ENCODE assay signal across 8 mouse cellular contexts in the genomic region with DNA sequence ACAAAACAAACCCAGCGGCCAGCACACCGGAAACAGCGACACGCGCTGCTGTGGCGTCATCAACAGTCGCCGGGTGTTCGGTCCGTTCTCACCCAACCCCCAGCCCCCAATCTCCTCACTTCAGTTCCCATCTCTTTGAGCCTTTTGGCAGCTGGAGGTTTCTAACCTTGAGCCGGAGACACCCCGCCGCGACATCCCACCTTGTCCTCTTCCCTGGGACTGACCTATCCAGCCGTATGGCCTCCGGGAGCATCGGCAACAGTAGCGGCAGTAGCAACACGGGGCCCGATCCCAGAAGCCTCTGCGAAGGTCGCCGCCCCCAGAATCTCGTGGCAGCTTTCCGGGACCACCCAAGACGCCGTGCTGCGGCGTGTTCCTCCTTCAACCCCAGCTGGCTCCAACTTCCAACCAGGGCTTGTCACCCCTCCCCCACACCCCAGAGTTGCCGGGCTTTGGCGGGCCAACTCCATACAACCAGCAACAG. TPM values are rescaled to one million over a fixed set of nuclear protein-coding genes. Genes with fewer than 3 reads are reported as not detected.
A peak's percentile ranks its signal among the peaks of the same experiment; 100 is the strongest.
DNase-seq lines count a peak whose midpoint lies in the region; ATAC-seq and TF ChIP-seq lines count a peak whose summit lies in the region.

A gene (minus strand): TSS at position 303 of the 484 bp plus-strand sequence.

- H3K9me3 ChIP-seq in ES-Bruce4 (replicated peaks; ENCODE audit: control insufficient read depth, insufficient read depth, low read length, poor library complexity, severe bottlenecking) = no peaks in the 10 kb centered on the region
- H3K9me3 ChIP-seq in forebrain, embryonic 12.5 days = no peaks in the 10 kb centered on the region
- H3K9me3 ChIP-seq in heart, postnatal 0 days (replicated peaks; ENCODE audit: control insufficient read depth, low read length) = no peaks in the 10 kb centered on the region
- no peaks in the 10 kb centered on the region for H3K9me3 ChIP-seq in liver, embryonic 15.5 days (replicated peaks)
- no peaks in the 10 kb centered on the region for H3K9me3 ChIP-seq in neural tube, embryonic 11.5 days (ENCODE audit: control insufficient read depth, low read length)
- no peaks in the 10 kb centered on the region for H3K9me3 ChIP-seq in stomach, embryonic 16.5 days (replicated peaks; ENCODE audit: control insufficient read depth, low read length)

- peak within 1 kb of the TSS; percentile 57 for H3K4me2 ChIP-seq in forebrain, embryonic 12.5 days
- H3K4me2 ChIP-seq in heart, postnatal 0 days (ENCODE audit: low read depth, low read length) = peak within 1 kb of the TSS; percentile 68
- H3K4me2 ChIP-seq in liver, embryonic 15.5 days = peak within 1 kb of the TSS; percentile 67
- H3K4me2 ChIP-seq in neural tube, embryonic 11.5 days (ENCODE audit: low read depth) = peak within 1 kb of the TSS; percentile 52
- peak within 1 kb of the TSS; percentile 66 for H3K4me2 ChIP-seq in stomach, embryonic 16.5 days (ENCODE audit: low read depth, low read length)

- ATAC-seq in forebrain, embryonic 12.5 days (ENCODE audit: low FRiP score) = peak; percentile 94
- peak; percentile 93 for ATAC-seq in heart, postnatal 0 days (ENCODE audit: insufficient read depth, low read depth)
- ATAC-seq in liver, embryonic 15.5 days (ENCODE audit: insufficient read depth) = peak; percentile 90
- peak; percentile 93 for ATAC-seq in neural tube, embryonic 11.5 days (ENCODE audit: insufficient read depth, low FRiP score, low TSS enrichment)
- peak; percentile 93 for ATAC-seq in stomach, embryonic 16.5 days (ENCODE audit: insufficient read depth, low FRiP score)

- no peak for TF ChIP-seq CTCF in ES-Bruce4 (IDR thresholded peaks at IDR 0.05; ENCODE audit: low read depth, low read length)
- no peak for TF ChIP-seq CTCF in heart, postnatal 0 days (IDR thresholded peaks at IDR 0.05; ENCODE audit: low read depth)

- WGBS in forebrain, embryonic 12.5 days = 21% methylated on average over 31 of the region's 31 CpGs
- 15% methylated on average over 31 of the region's 31 CpGs for WGBS in heart, postnatal 0 days
- 17% methylated on average over 31 of the region's 31 CpGs for WGBS in liver, embryonic 15.5 days (ENCODE audit: insufficient replicate concordance)
- WGBS in neural tube, embryonic 11.5 days = 23% methylated on average over 31 of the region's 31 CpGs
- 24% methylated on average over 31 of the region's 31 CpGs for WGBS in stomach, embryonic 16.5 days

- H3K27me3 ChIP-seq in ES-Bruce4 (ENCODE audit: control insufficient read depth, insufficient read depth, low read length, poor library complexity, severe bottlenecking) = no peaks in the 10 kb centered on the region
- no peaks in the 10 kb centered on the region for H3K27me3 ChIP-seq in forebrain, embryonic 12.5 days
- no peaks in the 10 kb centered on the region for H3K27me3 ChIP-seq in heart, postnatal 0 days (ENCODE audit: control insufficient read depth, insufficient read depth, low read length)
- no peaks in the 10 kb centered on the region for H3K27me3 ChIP-seq in liver, embryonic 15.5 days
- H3K27me3 ChIP-seq in neural tube, embryonic 11.5 days (ENCODE audit: control insufficient read depth, insufficient read depth, low read length) = no peaks in the 10 kb centered on the region
- H3K27me3 ChIP-seq in stomach, embryonic 16.5 days (ENCODE audit: control insufficient read depth, insufficient read depth, low read length) = no peaks in the 10 kb centered on the region; the same call in 1 of the 2 replicates

- peak within 1 kb of the TSS; percentile 72 for H3K9ac ChIP-seq in ES-Bruce4 (ENCODE audit: low read depth, poor library complexity, severe bottlenecking)
- H3K9ac ChIP-seq in forebrain, embryonic 12.5 days = peak within 1 kb of the TSS; percentile 51
- H3K9ac ChIP-seq in heart, postnatal 0 days (replicated peaks; ENCODE audit: low read depth, low read length) = peak within 1 kb of the TSS; percentile 62
- H3K9ac ChIP-seq in liver, embryonic 15.5 days = peak within 1 kb of the TSS; percentile 53
- peak within 1 kb of the TSS; percentile 58 for H3K9ac ChIP-seq in neural tube, embryonic 11.5 days (ENCODE audit: low read length)
- H3K9ac ChIP-seq in stomach, embryonic 16.5 days (ENCODE audit: low read length) = peak within 1 kb of the TSS; percentile 76

- TF ChIP-seq EP300 in ES-Bruce4 (IDR thresholded peaks at IDR 0.05; ENCODE audit: insufficient read depth, low read depth, low read length) = peak; percentile 82
- TF ChIP-seq EP300 in heart, postnatal 0 days (IDR thresholded peaks at IDR 0.05; ENCODE audit: low read depth) = peak; percentile 61

- H3K4me1 ChIP-seq in ES-Bruce4 (ENCODE audit: control insufficient read depth, insufficient read depth, low read length) = no peaks in the 10 kb centered on the region
- H3K4me1 ChIP-seq in forebrain, embryonic 12.5 days = peaks cover 6% of the 10 kb centered on the region
- no peaks in the 10 kb centered on the region for H3K4me1 ChIP-seq in heart, postnatal 0 days (ENCODE audit: control insufficient read depth, insufficient read depth)
- H3K4me1 ChIP-seq in liver, embryonic 15.5 days (replicated peaks) = peaks cover 10% of the 10 kb centered on the region
- H3K4me1 ChIP-seq in neural tube, embryonic 11.5 days (ENCODE audit: control insufficient read depth, insufficient read depth, low read length) = no peaks in the 10 kb centered on the region
- H3K4me1 ChIP-seq in stomach, embryonic 16.5 days (ENCODE audit: control insufficient read depth, insufficient read depth, low read length) = no peaks in the 10 kb centered on the region

- no peak for TF ChIP-seq POLR2A in ES-Bruce4 (IDR thresholded peaks at IDR 0.05; ENCODE audit: insufficient read depth, low read length)

- H3K27ac ChIP-seq in ES-Bruce4 (ENCODE audit: insufficient read depth, low read length) = peak within 1 kb of the TSS; percentile 95
- H3K27ac ChIP-seq in forebrain, embryonic 12.5 days = peak within 1 kb of the TSS; percentile 81; the same call in 1 of the 2 replicates
- peak within 1 kb of the TSS; percentile 92 for H3K27ac ChIP-seq in heart, postnatal 0 days (ENCODE audit: low read depth)
- H3K27ac ChIP-seq in liver, embryonic 15.5 days (replicated peaks) = peak within 1 kb of the TSS; percentile 74
- 0 out of 2 replicates have a peak within 1 kb of the TSS, but pooled peaks have one; percentile 53 for H3K27ac ChIP-seq in neural tube, embryonic 11.5 days (ENCODE audit: low read depth, low read length)
- peak within 1 kb of the TSS; percentile 85 for H3K27ac ChIP-seq in stomach, embryonic 16.5 days (ENCODE audit: low read length)

- peak; percentile 68 for DNase-seq in c-Kit-positive CD71-positive TER-119-positive erythroid progenitor cells, embryonic 14.5 days (ENCODE audit: low spot score)
- DNase-seq in heart, postnatal 0 days (ENCODE audit: low spot score) = peak; percentile 59
- peak; percentile 83 to 90 for DNase-seq in kidney, postnatal 36 days
- peak; percentile 88 for DNase-seq in neural tube, embryonic 11.5 days (ENCODE audit: low spot score)

- no peaks in the 10 kb centered on the region for H3K36me3 ChIP-seq in ES-Bruce4 (ENCODE audit: control insufficient read depth, insufficient read depth, low read length, poor library complexity, severe bottlenecking)
- no peaks in the 10 kb centered on the region for H3K36me3 ChIP-seq in forebrain, embryonic 12.5 days (replicated peaks)
- no peaks in the 10 kb centered on the region for H3K36me3 ChIP-seq in heart, postnatal 0 days (replicated peaks; ENCODE audit: control insufficient read depth, insufficient read depth, low read length)
- no peaks in the 10 kb centered on the region for H3K36me3 ChIP-seq in liver, embryonic 15.5 days (replicated peaks)
- no peaks in the 10 kb centered on the region for H3K36me3 ChIP-seq in neural tube, embryonic 11.5 days (ENCODE audit: control insufficient read depth, insufficient read depth, low read length)
- H3K36me3 ChIP-seq in stomach, embryonic 16.5 days (ENCODE audit: control insufficient read depth, insufficient read depth, low read length) = no peaks in the 10 kb centered on the region

- peak within 1 kb of the TSS; percentile 98 for H3K4me3 ChIP-seq in ES-Bruce4 (ENCODE audit: low read depth, low read length)
- peak within 1 kb of the TSS; percentile 50 for H3K4me3 ChIP-seq in forebrain, embryonic 12.5 days (replicated peaks)
- H3K4me3 ChIP-seq in heart, postnatal 0 days (ENCODE audit: low read depth, low read length) = peak within 1 kb of the TSS; percentile 68
- peak within 1 kb of the TSS; percentile 70 for H3K4me3 ChIP-seq in liver, embryonic 15.5 days (replicated peaks)
- peak within 1 kb of the TSS; percentile 46 for H3K4me3 ChIP-seq in neural tube, embryonic 11.5 days (ENCODE audit: low read depth, low read length)
- peak within 1 kb of the TSS; percentile 58 for H3K4me3 ChIP-seq in stomach, embryonic 16.5 days (replicated peaks; ENCODE audit: low read length)

RNA-seq across cellular contexts. Expression of the gene that starts here (rescaled TPM):
- polyA plus RNA-seq in ES-Bruce4 (2011; ENCODE audit: insufficient read depth, insufficient read length, low read depth, missing spikeins) = 11.6 and 14.0 TPM in 2 replicates
- polyA plus RNA-seq in forebrain, embryonic 12.5 days (2016; fragmentation: Nextera tagmentation; extraction: Ambion mirVana) = 13.7 and 14.1 TPM in 2 replicates
- total RNA-seq in heart, postnatal 0 days (2014; rRNA removed; ENCODE audit: low replicate concordance) = 2.3 and 4.5 TPM in 2 replicates
- polyA plus RNA-seq in heart, postnatal 0 days (2015; fragmentation: Nextera tagmentation; extraction: Ambion mirVana) = 3.4 and 3.6 TPM in 2 replicates
- polyA plus RNA-seq in liver, embryonic 15.5 days (2015; fragmentation: Nextera tagmentation; extraction: Ambion mirVana) = 1.7 and 2.7 TPM in 2 replicates
- polyA plus RNA-seq in neural tube, embryonic 11.5 days (2014; fragmentation: Nextera tagmentation; extraction: Ambion mirVana) = 11.2 and 13.7 TPM in 2 replicates
- polyA plus RNA-seq in stomach, embryonic 16.5 days (2015; fragmentation: Nextera tagmentation; extraction: Ambion mirVana) = 7.3 and 9.3 TPM in 2 replicates

Comparison
In these comparisons a context has a peak if more than half of its experiments do, and no peak if none do; other contexts are left out.
1. Peak in every context shown above with its lines: DNase-seq, ATAC-seq, H3K4me3 ChIP-seq and H3K27ac ChIP-seq.
2. H3K4me3 ChIP-seq: peak in every context shown above with its lines; median percentile 98 in ES-Bruce4; 70 in liver, embryonic 15.5 days; 68 in heart, postnatal 0 days; 58 in stomach, embryonic 16.5 days; 50 in forebrain, embryonic 12.5 days; 46 in neural tube, embryonic 11.5 days.